8 mouse cellular contexts compared by ENCODE assay signal in the genomic region with DNA sequence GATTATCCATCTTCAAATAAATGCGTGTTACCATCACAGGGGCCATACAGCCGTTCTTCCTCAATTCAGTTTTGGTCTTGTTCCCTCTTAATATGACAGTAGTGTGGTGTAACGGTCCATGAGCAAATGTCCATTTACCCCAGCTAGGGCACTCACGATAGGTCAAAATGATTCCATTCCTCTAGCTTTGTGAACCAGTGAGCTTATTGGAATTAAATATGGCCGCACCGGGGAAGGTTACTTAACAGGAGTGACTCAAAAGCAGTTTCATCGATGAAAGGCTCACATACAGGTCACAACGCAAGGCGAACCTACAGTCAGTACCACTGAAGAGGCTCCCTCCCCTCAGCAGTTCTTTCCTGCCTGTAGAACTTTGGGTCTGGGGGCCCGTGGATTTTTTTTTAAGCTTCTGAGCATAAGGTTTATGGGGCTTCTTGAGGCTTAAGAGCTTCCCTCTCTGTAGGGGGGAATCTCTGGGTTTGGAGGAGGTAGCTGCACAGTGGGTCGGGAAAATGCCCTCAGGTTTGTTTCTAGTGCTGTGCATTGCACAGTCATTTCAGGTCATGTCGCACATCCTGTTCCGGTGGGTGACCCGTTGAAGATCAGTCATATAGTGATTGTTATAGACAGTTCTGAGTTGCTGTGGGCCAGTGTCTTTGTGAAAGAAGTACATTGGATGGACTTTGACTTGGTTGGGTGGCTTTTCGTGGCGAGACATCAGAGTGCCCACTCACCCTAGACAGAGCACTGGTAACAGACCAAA. TPM values are rescaled to one million over a fixed set of nuclear protein-coding genes. Genes with fewer than 3 reads are reported as not detected.
DNase-seq lines count a peak whose midpoint lies in the region; ATAC-seq and TF ChIP-seq lines count a peak whose summit lies in the region.

No protein-coding gene starts in this region.

- DNase-seq in kidney, adult 9 months = peak; percentile 21
- no peak for DNase-seq in kidney, adult 18-20 months
- peak; percentile 68 for DNase-seq in NIH3T3 (ENCODE audit: low read depth)
- DNase-seq in limb, embryonic 11.5 days (ENCODE audit: low spot score) = no peak
- no peak for DNase-seq in yolk sac, embryonic 10.5 days (ENCODE audit: low spot score)
- no peak for DNase-seq in right cerebral cortex, adult 18-20 months

- peak overlapping the region; percentile 86 for H3K4me2 ChIP-seq in limb, embryonic 11.5 days (ENCODE audit: low read depth, severe bottlenecking)
- peak overlapping the region; percentile 89 for H3K4me2 ChIP-seq in midbrain, embryonic 16.5 days (ENCODE audit: low read length)

- no peak for TF ChIP-seq CTCF in embryonic fibroblast, embryonic 13.5 days (IDR thresholded peaks at IDR 0.05; ENCODE audit: borderline replicate concordance, insufficient read depth, low read length)

- TF ChIP-seq POLR2A in embryonic fibroblast, embryonic 13.5 days (IDR thresholded peaks at IDR 0.05; ENCODE audit: low read depth, low read length) = no peak

- no peaks in the 10 kb centered on the region for H3K27me3 ChIP-seq in limb, embryonic 11.5 days (ENCODE audit: control insufficient read depth, insufficient read depth, low read length)
- H3K27me3 ChIP-seq in midbrain, embryonic 16.5 days (ENCODE audit: control insufficient read depth, insufficient read depth, low read depth, low read length) = no peaks in the 10 kb centered on the region

- ATAC-seq in limb, embryonic 11.5 days (ENCODE audit: insufficient number of reproducible peaks, low FRiP score, low TSS enrichment, low read depth) = no peak
- ATAC-seq in midbrain, embryonic 16.5 days = peak; percentile 36

- H3K9me3 ChIP-seq in limb, embryonic 11.5 days (ENCODE audit: control insufficient read depth, low read length) = no peaks in the 10 kb centered on the region
- H3K9me3 ChIP-seq in midbrain, embryonic 16.5 days (replicated peaks; ENCODE audit: control insufficient read depth, low read length, poor library complexity, severe bottlenecking) = no peaks in the 10 kb centered on the region

- H3K4me3 ChIP-seq in embryonic fibroblast, embryonic 13.5 days (ENCODE audit: insufficient read depth, low read length) = peak overlapping the region; percentile 69
- H3K4me3 ChIP-seq in limb, embryonic 11.5 days (ENCODE audit: low read depth, low read length) = peak overlapping the region; percentile 76
- H3K4me3 ChIP-seq in midbrain, embryonic 16.5 days (ENCODE audit: low read depth, low read length) = peak overlapping the region; percentile 71

- peak overlapping the region; percentile 83 for H3K27ac ChIP-seq in embryonic fibroblast, embryonic 13.5 days (ENCODE audit: insufficient read depth, low read length)
- H3K27ac ChIP-seq in limb, embryonic 11.5 days (replicated peaks; ENCODE audit: low read depth, low read length) = no peak overlapping the region
- peak overlapping the region; percentile 97 for H3K27ac ChIP-seq in midbrain, embryonic 16.5 days (ENCODE audit: low read length)

- H3K36me3 ChIP-seq in limb, embryonic 11.5 days (ENCODE audit: control insufficient read depth, insufficient read depth, low read length) = no peaks in the 10 kb centered on the region; the same call in 1 of the 2 replicates
- H3K36me3 ChIP-seq in midbrain, embryonic 16.5 days (ENCODE audit: control insufficient read depth, insufficient read depth, low read length) = peaks cover 9% of the 10 kb centered on the region; the same call in 1 of the 2 replicates

- peak overlapping the region; percentile 75 for H3K9ac ChIP-seq in limb, embryonic 11.5 days (ENCODE audit: low read length)
- H3K9ac ChIP-seq in midbrain, embryonic 16.5 days (ENCODE audit: low read depth, low read length) = peak overlapping the region; percentile 79

- WGBS in limb, embryonic 11.5 days = 37% methylated on average over 16 of the region's 16 CpGs
- WGBS in midbrain, embryonic 16.5 days = 36% methylated on average over 16 of the region's 16 CpGs

- peaks cover 5% of the 10 kb centered on the region; the same call in 1 of the 2 replicates for H3K4me1 ChIP-seq in embryonic fibroblast, embryonic 13.5 days (ENCODE audit: control insufficient read depth, insufficient read depth, low read length)
- H3K4me1 ChIP-seq in limb, embryonic 11.5 days (ENCODE audit: control insufficient read depth, insufficient read depth, low read length) = peaks cover 9% of the 10 kb centered on the region
- H3K4me1 ChIP-seq in midbrain, embryonic 16.5 days (ENCODE audit: control insufficient read depth, insufficient read depth, low read length) = peaks cover 16% of the 10 kb centered on the region

RNA-seq across cellular contexts. Expression of gene Afg3l1, which starts 0.9 kb away (rescaled TPM):
- 28.7 and 30.1 TPM in 2 replicates for polyA plus RNA-seq in embryonic fibroblast, embryonic 13.5 days (2011; ENCODE audit: insufficient read length, low read depth, missing spikeins)
- polyA plus RNA-seq in limb, embryonic 11.5 days (2014; fragmentation: Nextera tagmentation; extraction: Ambion mirVana) = 36.5 and 41.1 TPM in 2 replicates
- 55.3 and 58.6 TPM in 2 replicates for polyA plus RNA-seq in midbrain, embryonic 16.5 days (2015; fragmentation: Nextera tagmentation; extraction: Ambion mirVana)

RNA-seq across cellular contexts. Expression of gene Dbndd1, which starts 36.6 kb away (rescaled TPM):
- 0.45 TPM in 1 of 2 replicates, not detected in the other for polyA plus RNA-seq in embryonic fibroblast, embryonic 13.5 days (2011; ENCODE audit: insufficient read length, low read depth, missing spikeins)
- polyA plus RNA-seq in limb, embryonic 11.5 days (2014; fragmentation: Nextera tagmentation; extraction: Ambion mirVana) = 9.4 and 9.8 TPM in 2 replicates
- polyA plus RNA-seq in midbrain, embryonic 16.5 days (2015; fragmentation: Nextera tagmentation; extraction: Ambion mirVana) = 95.9 and 103 TPM in 2 replicates

RNA-seq across cellular contexts. Expression of gene Gas8, which starts 40.0 kb away (rescaled TPM):
- polyA plus RNA-seq in embryonic fibroblast, embryonic 13.5 days (2011; ENCODE audit: insufficient read length, low read depth, missing spikeins) = 21.7 and 22.2 TPM in 2 replicates
- polyA plus RNA-seq in limb, embryonic 11.5 days (2014; fragmentation: Nextera tagmentation; extraction: Ambion mirVana) = 40.8 and 41.3 TPM in 2 replicates
- 43.9 and 48.2 TPM in 2 replicates for polyA plus RNA-seq in midbrain, embryonic 16.5 days (2015; fragmentation: Nextera tagmentation; extraction: Ambion mirVana)

RNA-seq across cellular contexts. Expression of gene Def8, which starts 55.3 kb away (rescaled TPM):
- polyA plus RNA-seq in embryonic fibroblast, embryonic 13.5 days (2011; ENCODE audit: insufficient read length, low read depth, missing spikeins) = 33.5 and 36.4 TPM in 2 replicates
- polyA plus RNA-seq in limb, embryonic 11.5 days (2014; fragmentation: Nextera tagmentation; extraction: Ambion mirVana) = 37.3 and 37.6 TPM in 2 replicates
- polyA plus RNA-seq in midbrain, embryonic 16.5 days (2015; fragmentation: Nextera tagmentation; extraction: Ambion mirVana) = 45.4 and 49.5 TPM in 2 replicates

Comparison
In these comparisons a context has a peak if more than half of its experiments do, and no peak if none do; other contexts are left out.
1. DNase-seq: peak in kidney, adult 9 months (single experiment) and NIH3T3 (single experiment); none in kidney, adult 18-20 months (single experiment), limb, embryonic 11.5 days (single experiment), yolk sac, embryonic 10.5 days (single experiment) and right cerebral cortex, adult 18-20 months (single experiment).
2. Peak in every context shown above with its lines, with median percentiles within 50 percentile points of each other: H3K4me3 ChIP-seq.